Mouse (Mus musculus): ENCODE measurements at regions not wholly inside any gene's neighbourhood (a gene's known extent, or its start where the extent isn't known, plus 50 kb on each side); places are given as distances from the start of the nearest gene placed in this dataset.

DNA sequence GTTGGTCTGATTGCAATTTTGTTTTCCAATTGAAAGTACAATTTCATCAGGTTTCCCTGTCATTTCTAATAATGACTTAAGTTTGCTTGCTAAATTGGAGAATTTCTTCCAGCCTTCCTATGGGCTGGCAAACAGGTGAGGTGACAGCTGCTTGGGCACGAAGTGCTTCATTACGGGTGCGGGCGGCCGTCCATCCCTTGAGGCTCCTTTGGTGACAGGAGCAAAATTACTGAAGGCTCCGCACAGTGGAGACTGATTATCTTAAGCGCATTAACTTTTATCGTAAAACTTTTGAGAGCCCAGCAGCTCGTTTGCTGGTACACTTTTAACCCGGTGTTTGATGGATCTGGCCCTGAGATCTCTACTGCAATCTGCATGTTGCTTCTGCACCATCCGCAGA lies 134.3 kb upstream of the Irx1 start:
- Histone ChIP-seq H3K4me2 (ENCODE audit: low read depth, low read length) (no peak overlapping the region), H3K36me3 (replicated peaks; ENCODE audit: insufficient read depth, low read length) (no peaks in the 10 kb centered on the region), H3K9me3 (ENCODE audit: low read length) (no peaks in the 10 kb centered on the region), H3K27me3 (ENCODE audit: insufficient read depth, low read length) (no peaks in the 10 kb centered on the region), H3K9ac (replicated peaks) (no peak overlapping the region), H3K4me3 (ENCODE audit: low read depth, low read length) (no peak overlapping the region), H3K4me1 (ENCODE audit: insufficient read depth) (no peaks in the 10 kb centered on the region), H3K27ac (ENCODE audit: low read depth) (no peak overlapping the region)
- DNase-seq: no peak
- whole genome bisulfite sequencing (ENCODE audit: insufficient replicate concordance): 78% methylated on average over 11 of the region's 11 CpGs
- ATAC-seq: no peak
- no peak for TF ChIP-seq EP300 (IDR thresholded peaks at IDR 0.05; ENCODE audit: low read depth)
- no peak for TF ChIP-seq CTCF (IDR thresholded peaks at IDR 0.05; ENCODE audit: low read depth)

DNA sequence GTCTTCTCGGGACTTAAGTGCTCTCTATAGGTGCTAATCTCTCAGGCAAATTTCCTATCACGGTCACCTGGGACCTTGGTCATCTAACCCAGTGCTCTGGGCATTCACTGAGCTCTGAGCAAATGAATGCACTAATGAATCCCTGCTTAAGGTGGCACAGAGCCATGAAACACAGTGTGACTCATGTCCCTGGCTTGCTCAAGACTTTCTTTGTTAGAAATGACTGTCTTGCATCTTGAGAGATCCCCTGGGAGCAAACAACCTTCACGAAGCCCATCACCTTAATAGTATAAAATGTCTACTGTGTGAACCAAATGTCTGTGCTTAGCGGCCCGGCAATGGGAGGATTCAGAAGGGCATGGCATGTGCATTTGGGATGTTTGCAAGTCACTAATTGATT lies 137.2 kb upstream of the Irx1 start:
- H3K9me3 ChIP-seq (ENCODE audit: low read length): no peaks in the 10 kb centered on the region
- ATAC-seq (no peak), DNase-seq (no peak)
- H3K4me3 ChIP-seq (ENCODE audit: low read depth, low read length): no peak overlapping the region
- H3K27ac ChIP-seq (ENCODE audit: low read depth): no peak overlapping the region
- no peak for TF ChIP-seq CTCF (IDR thresholded peaks at IDR 0.05; ENCODE audit: low read depth)
- TF ChIP-seq EP300 (IDR thresholded peaks at IDR 0.05; ENCODE audit: low read depth): no peak
- no peaks in the 10 kb centered on the region for H3K27me3 ChIP-seq (ENCODE audit: insufficient read depth, low read length)
- no peaks in the 10 kb centered on the region for H3K36me3 ChIP-seq (replicated peaks; ENCODE audit: insufficient read depth, low read length)
- no peak overlapping the region for H3K9ac ChIP-seq (replicated peaks)
- H3K4me1 ChIP-seq (ENCODE audit: insufficient read depth): no peaks in the 10 kb centered on the region
- WGBS (ENCODE audit: insufficient replicate concordance): 74% methylated on average over 5 of the region's 5 CpGs
- no peak overlapping the region for H3K4me2 ChIP-seq (ENCODE audit: low read depth, low read length)

GRCm38 (mm10) chr13:72108666-72109065 lies 145.1 kb upstream of the Irx1 start:
- no peaks in the 10 kb centered on the region for H3K27me3 ChIP-seq (ENCODE audit: insufficient read depth, low read length)
- H3K4me2 ChIP-seq (ENCODE audit: low read depth, low read length): no peak overlapping the region
- DNase-seq: no peak
- WGBS (ENCODE audit: insufficient replicate concordance): 35% methylated on average over 1 of the region's 1 CpGs
- TF ChIP-seq EP300 (IDR thresholded peaks at IDR 0.05; ENCODE audit: low read depth) (no peak), CTCF (IDR thresholded peaks at IDR 0.05; ENCODE audit: low read depth) (no peak)
- no peaks in the 10 kb centered on the region for H3K36me3 ChIP-seq (replicated peaks; ENCODE audit: insufficient read depth, low read length)
- H3K27ac ChIP-seq (ENCODE audit: low read depth): no peak overlapping the region
- no peak overlapping the region for H3K9ac ChIP-seq (replicated peaks)
- no peak for ATAC-seq
- H3K4me1 ChIP-seq (ENCODE audit: insufficient read depth): no peaks in the 10 kb centered on the region
- no peaks in the 10 kb centered on the region for H3K9me3 ChIP-seq (ENCODE audit: low read length)
- H3K4me3 ChIP-seq (ENCODE audit: low read depth, low read length): no peak overlapping the region

DNA sequence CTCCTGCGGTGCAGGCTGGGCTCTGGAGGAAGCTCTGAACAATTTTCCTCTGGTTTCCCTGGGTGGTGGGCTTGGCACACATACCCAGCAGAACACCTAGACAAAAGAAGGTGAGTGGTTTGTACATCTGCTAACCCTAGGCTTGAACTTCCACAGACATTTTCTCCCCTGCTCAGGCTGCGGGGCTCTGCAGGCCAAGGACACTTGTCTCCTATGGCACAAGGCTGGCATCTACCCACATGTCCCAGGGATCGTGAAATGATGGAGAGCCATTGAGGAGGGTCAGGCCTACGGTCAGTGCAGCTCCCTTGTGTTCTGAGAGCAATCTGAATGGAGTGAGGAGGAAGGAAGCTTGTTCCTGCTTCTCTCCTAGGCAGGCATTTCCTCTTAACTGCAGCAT lies 150.4 kb upstream of the Irx1 start:
- no peak for DNase-seq
- 75% methylated on average over 4 of the region's 4 CpGs for WGBS (ENCODE audit: insufficient replicate concordance)
- Histone ChIP-seq H3K27me3 (ENCODE audit: insufficient read depth, low read length) (no peaks in the 10 kb centered on the region), H3K36me3 (replicated peaks; ENCODE audit: insufficient read depth, low read length) (no peaks in the 10 kb centered on the region), H3K9ac (replicated peaks) (no peak overlapping the region), H3K4me3 (ENCODE audit: low read depth, low read length) (no peak overlapping the region), H3K27ac (ENCODE audit: low read depth) (no peak overlapping the region), H3K4me1 (ENCODE audit: insufficient read depth) (no peaks in the 10 kb centered on the region), H3K4me2 (ENCODE audit: low read depth, low read length) (no peak overlapping the region), H3K9me3 (ENCODE audit: low read length) (no peaks in the 10 kb centered on the region)
- ATAC-seq: no peak
- TF ChIP-seq CTCF (IDR thresholded peaks at IDR 0.05; ENCODE audit: low read depth) (no peak), EP300 (IDR thresholded peaks at IDR 0.05; ENCODE audit: low read depth) (no peak)

DNA sequence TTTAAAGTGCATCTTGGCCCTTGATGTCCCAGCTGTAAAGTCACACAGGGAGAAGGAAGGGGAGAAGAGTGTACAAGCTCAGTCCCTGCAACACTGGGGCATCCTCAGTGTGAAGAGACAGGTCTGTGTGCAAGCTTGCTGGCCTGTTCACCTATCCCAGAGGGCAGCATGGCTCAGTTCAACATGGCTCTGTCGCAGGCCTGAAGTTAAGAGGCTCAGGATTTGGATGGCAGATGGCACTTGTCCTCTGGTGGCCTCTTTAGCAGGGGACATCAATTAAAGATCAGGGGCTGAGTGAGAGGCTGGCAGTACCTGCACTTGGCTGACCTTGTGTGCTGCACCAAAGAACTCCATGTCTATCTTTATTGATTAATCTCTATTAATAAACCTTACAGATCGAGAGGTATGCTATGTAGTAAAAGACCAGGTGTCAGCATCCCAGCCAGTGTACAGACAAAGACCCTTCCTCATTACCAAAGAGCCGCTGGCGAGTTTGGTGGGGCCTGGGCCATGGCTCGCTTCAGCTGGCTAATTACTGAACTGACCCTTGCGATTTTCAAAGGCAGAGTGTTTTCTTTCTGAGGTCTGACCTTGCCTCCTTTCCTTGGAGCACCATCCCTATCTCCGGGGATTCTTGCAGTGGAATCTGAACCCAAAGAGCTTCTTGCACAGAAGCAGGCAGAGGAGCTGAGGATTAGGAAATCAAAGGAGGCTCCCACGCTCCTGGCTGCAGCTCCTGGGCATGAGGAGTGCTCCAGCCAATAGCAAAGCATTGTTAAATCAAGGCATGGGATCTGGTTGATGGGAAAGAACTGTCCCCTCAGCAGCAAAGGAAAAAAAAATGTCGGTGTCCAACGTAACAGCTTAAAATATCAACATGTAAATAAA lies 151.5 kb upstream of the Irx1 start:
- Histone ChIP-seq H3K9me3 (ENCODE audit: low read length) (no peaks in the 10 kb centered on the region), H3K27ac (ENCODE audit: low read depth) (no peak overlapping the region), H3K4me2 (ENCODE audit: low read depth, low read length) (no peak overlapping the region), H3K27me3 (ENCODE audit: insufficient read depth, low read length) (no peaks in the 10 kb centered on the region), H3K9ac (replicated peaks) (no peak overlapping the region), H3K4me1 (ENCODE audit: insufficient read depth) (no peaks in the 10 kb centered on the region), H3K4me3 (ENCODE audit: low read depth, low read length) (no peak overlapping the region), H3K36me3 (replicated peaks; ENCODE audit: insufficient read depth, low read length) (no peaks in the 10 kb centered on the region)
- 53% methylated on average over 10 of the region's 10 CpGs for WGBS (ENCODE audit: insufficient replicate concordance)
- no peak for TF ChIP-seq EP300 (IDR thresholded peaks at IDR 0.05; ENCODE audit: low read depth)
- no peak for TF ChIP-seq CTCF (IDR thresholded peaks at IDR 0.05; ENCODE audit: low read depth)
- DNase-seq: no peak
- ATAC-seq: no peak

GRCm38 (mm10) chr13:72120467-72120866 lies 156.9 kb upstream of the Irx1 start:
- no peak overlapping the region for H3K9ac ChIP-seq (replicated peaks)
- H3K27me3 ChIP-seq (ENCODE audit: insufficient read depth, low read length): no peaks in the 10 kb centered on the region
- H3K27ac ChIP-seq (ENCODE audit: low read depth): no peak overlapping the region
- no peak overlapping the region for H3K4me3 ChIP-seq (ENCODE audit: low read depth, low read length)
- DNase-seq (no peak), ATAC-seq (no peak)
- 16% methylated on average over 7 of the region's 7 CpGs for WGBS (ENCODE audit: insufficient replicate concordance)
- H3K36me3 ChIP-seq (replicated peaks; ENCODE audit: insufficient read depth, low read length): no peaks in the 10 kb centered on the region
- no peak for TF ChIP-seq EP300 (IDR thresholded peaks at IDR 0.05; ENCODE audit: low read depth)
- no peak for TF ChIP-seq CTCF (IDR thresholded peaks at IDR 0.05; ENCODE audit: low read depth)
- H3K4me1 ChIP-seq (ENCODE audit: insufficient read depth): no peaks in the 10 kb centered on the region
- H3K4me2 ChIP-seq (ENCODE audit: low read depth, low read length): no peak overlapping the region
- no peaks in the 10 kb centered on the region for H3K9me3 ChIP-seq (ENCODE audit: low read length)

Data from liver, postnatal 0 days (tissue).